Mouse (Mus musculus): ENCODE data around the gene Ttl. TPM values are rescaled to one million over a fixed set of nuclear protein-coding genes. Genes with fewer than 3 reads are reported as not detected.

Gene Ttl
- polyA plus RNA-seq, 1 experiment from 2014 or later: 21.3 TPM

DNA sequence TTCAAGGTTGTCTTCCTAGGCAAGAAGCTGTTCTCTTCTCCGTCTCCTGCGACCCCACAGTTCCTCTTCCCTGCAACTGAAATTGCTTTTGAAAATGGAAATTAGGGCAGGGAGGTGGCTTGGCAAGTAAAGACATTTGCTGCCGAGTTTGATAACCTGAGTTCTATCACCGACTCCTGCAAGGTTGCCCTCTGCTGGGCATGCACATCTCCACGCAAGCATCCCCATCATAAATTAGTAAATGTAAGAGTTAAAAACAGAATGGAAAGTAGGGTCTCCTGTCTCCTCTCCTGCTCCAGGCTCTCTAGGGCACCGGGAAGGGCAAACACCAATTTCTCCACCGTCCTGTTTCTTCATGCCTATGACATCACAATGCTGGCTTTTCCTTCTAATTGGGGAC, 66.5 kb downstream of the Ttl start:
- no peak overlapping the region for H3K4me3 ChIP-seq (replicated peaks)
- WGBS: 95% methylated on average over 7 of the region's 7 CpGs
- peaks cover 23% of the 10 kb centered on the region for H3K4me1 ChIP-seq (replicated peaks)
- no peak overlapping the region for H3K4me2 ChIP-seq (replicated peaks)
- H3K9ac ChIP-seq (replicated peaks): no peak overlapping the region
- H3K27me3 ChIP-seq: no peaks in the 10 kb centered on the region
- H3K27ac ChIP-seq: no peak overlapping the region
- ATAC-seq: no peak
- peaks cover 11% of the 10 kb centered on the region for H3K9me3 ChIP-seq
- peaks cover 25% of the 10 kb centered on the region for H3K36me3 ChIP-seq

DNA sequence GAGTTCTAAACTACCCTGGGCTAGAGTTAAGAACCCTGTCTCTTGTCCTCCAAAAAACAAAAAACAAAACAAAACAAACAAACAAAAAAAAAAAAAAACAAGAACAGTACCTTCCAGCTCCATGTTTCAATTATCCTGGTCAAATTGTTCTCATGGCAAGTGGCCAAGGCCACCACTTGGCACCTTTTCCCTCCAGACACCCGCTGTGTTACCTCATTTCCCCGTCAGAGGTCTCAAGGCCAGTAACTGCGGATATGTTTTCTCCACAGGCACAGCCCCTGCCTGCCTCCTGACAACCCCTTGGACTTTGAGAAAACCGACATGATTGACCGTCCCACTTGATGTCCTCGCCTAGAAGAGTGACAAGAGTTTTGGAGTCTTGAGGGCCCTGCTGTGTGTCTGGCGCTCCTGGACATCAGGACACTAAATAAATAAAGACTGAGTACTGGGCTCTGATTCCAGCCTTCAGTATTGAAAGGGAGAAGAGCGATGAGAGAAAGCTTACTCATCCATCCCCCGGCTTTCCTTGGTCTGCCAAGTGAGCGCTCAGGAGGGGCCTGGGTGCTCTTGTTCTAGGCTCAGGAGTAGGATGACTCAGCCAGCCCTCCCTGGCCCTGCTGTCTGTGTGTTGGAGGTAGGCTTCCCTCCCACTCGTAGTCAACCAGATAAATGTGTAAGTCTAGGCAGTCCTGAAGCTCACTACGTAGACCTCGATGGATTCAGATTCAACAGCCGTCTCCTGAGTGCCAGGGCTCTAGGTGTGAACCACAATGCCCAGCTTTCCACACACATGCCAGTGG, 67.5 kb downstream of the Ttl start:
- ATAC-seq: no peak
- Histone ChIP-seq H3K9ac (replicated peaks) (no peak overlapping the region), H3K9me3 (peaks cover 11% of the 10 kb centered on the region), H3K4me3 (replicated peaks) (no peak overlapping the region), H3K4me2 (replicated peaks) (no peak overlapping the region), H3K36me3 (peaks cover 23% of the 10 kb centered on the region), H3K27me3 (no peaks in the 10 kb centered on the region), H3K27ac (no peak overlapping the region), H3K4me1 (replicated peaks) (peaks cover 23% of the 10 kb centered on the region)
- 99% methylated on average over 14 of the region's 14 CpGs for WGBS

DNA sequence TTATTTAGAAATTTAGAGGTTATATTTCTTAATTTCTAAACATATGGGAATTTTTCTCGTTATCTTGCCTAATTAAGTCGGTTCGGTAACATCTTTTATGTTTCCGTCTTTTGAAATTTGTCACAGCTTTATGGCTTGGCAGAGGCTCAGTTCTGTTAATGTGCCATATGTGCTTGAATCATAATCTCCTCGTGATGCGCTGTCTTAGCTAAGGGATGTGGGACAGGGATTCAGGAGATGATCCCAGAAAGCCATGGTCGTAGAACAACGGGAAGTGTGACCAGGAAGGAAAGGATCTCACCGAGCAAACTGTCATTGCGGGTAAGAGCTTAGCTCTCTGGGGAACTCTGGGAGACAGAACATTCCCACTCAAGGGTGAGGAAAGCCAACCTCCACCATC, 74.2 kb downstream of the Ttl start:
- ATAC-seq: no peak
- Histone ChIP-seq H3K36me3 (no peaks in the 10 kb centered on the region), H3K4me1 (replicated peaks) (no peaks in the 10 kb centered on the region), H3K9me3 (no peaks in the 10 kb centered on the region), H3K27ac (no peak overlapping the region), H3K27me3 (no peaks in the 10 kb centered on the region), H3K4me3 (replicated peaks) (no peak overlapping the region), H3K4me2 (replicated peaks) (no peak overlapping the region), H3K9ac (replicated peaks) (no peak overlapping the region)
- 87% methylated on average over 10 of the region's 10 CpGs for whole genome bisulfite sequencing

Other genes with a start within 250 kb of the Ttl start
- gene Tmem87b, start 247.8 kb upstream of the Ttl start, polyA plus RNA-seq (2015; fragmentation: Nextera tagmentation; extraction: Ambion mirVana): 37.6 and 38.3 TPM in 2 replicates
- 1.0 and 1.3 TPM in 2 replicates for gene Fbln7, start 203.0 kb upstream of the Ttl start, polyA plus RNA-seq (2015; fragmentation: Nextera tagmentation; extraction: Ambion mirVana)
- 11.4 and 12.3 TPM in 2 replicates for gene Zc3h8, start 121.9 kb upstream of the Ttl start, polyA plus RNA-seq (2015; fragmentation: Nextera tagmentation; extraction: Ambion mirVana)
- gene Zc3h6, start 98.5 kb upstream of the Ttl start, polyA plus RNA-seq (2015; fragmentation: Nextera tagmentation; extraction: Ambion mirVana): 4.1 and 5.2 TPM in 2 replicates
- gene Gm10762, start 98.2 kb upstream of the Ttl start, polyA plus RNA-seq (2015; fragmentation: Nextera tagmentation; extraction: Ambion mirVana): 23.3 and 26.6 TPM in 2 replicates
- gene Vinac1, start 17.8 kb upstream of the Ttl start, polyA plus RNA-seq (2015; fragmentation: Nextera tagmentation; extraction: Ambion mirVana): 0.70 and 0.81 TPM in 2 replicates
- 18.3 and 20.2 TPM in 2 replicates for gene Polr1b, start 35.1 kb downstream of the Ttl start, polyA plus RNA-seq (2015; fragmentation: Nextera tagmentation; extraction: Ambion mirVana)
- gene Chchd5, start 63.8 kb downstream of the Ttl start, polyA plus RNA-seq (2015; fragmentation: Nextera tagmentation; extraction: Ambion mirVana): 29.2 and 30.4 TPM in 2 replicates
- 52.4 and 53.1 TPM in 2 replicates for gene Slc20a1, start 132.8 kb downstream of the Ttl start, polyA plus RNA-seq (2015; fragmentation: Nextera tagmentation; extraction: Ambion mirVana)
- 18.3 and 19.3 TPM in 2 replicates for gene Ckap2l, start 231.3 kb downstream of the Ttl start, polyA plus RNA-seq (2015; fragmentation: Nextera tagmentation; extraction: Ambion mirVana)
- gene Il1a, start 244.0 kb downstream of the Ttl start, polyA plus RNA-seq (2015; fragmentation: Nextera tagmentation; extraction: Ambion mirVana): 0.12 and 0.32 TPM in 2 replicates

Measured in midbrain, embryonic 13.5 days (tissue).